Mouse (Mus musculus): Measurements from ENCODE around the gene Msx3. TPM values are rescaled to one million over a fixed set of nuclear protein-coding genes. Genes with fewer than 3 reads are reported as not detected.

Gene Msx3
- polyA plus RNA-seq, 1 experiment from 2014 or later = 28.5 TPM

DNA sequence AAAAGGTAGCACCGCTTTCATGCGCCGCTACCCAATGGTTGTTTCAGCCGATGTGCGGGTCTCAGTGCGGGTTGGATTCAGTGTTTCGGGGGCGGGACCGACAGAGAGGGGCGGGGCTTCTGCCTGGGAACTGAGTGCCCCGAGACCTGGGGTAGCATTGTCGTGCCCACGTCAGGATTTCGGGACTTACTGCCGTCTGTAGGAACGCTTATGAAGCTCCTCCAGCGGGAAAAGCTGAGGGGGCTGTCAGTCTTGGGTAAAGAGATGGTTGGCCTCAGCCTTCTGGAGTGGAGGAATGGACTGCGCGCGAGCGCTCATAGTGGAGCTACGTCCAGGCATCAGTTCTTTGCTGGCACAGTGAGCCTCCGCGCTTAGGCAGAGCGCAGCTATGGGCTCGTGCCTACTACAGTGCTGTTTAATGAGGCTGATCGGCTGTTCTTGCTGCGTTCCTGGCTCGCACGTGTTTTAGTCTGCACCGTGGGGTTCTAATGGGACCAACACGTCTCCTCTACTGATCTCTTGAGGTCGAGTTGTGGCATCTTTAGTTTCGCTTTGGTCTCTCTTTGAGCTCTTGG lies 313 bp upstream of the Msx3 start:
- peaks cover 47% of the 10 kb centered on the region for H3K4me1 ChIP-seq (replicated peaks)
- ATAC-seq (ENCODE audit: low FRiP score) = peak; percentile 87
- no peaks in the 10 kb centered on the region for H3K9me3 ChIP-seq
- H3K36me3 ChIP-seq = no peaks in the 10 kb centered on the region
- H3K4me2 ChIP-seq = peak overlapping the region; percentile 75
- peak overlapping the region; percentile 56 for H3K4me3 ChIP-seq
- WGBS = under 1% methylated on average over 34 of the region's 34 CpGs
- H3K27ac ChIP-seq = peak overlapping the region; percentile 71; the same call in 1 of the 2 replicates
- peaks cover 85% of the 10 kb centered on the region for H3K27me3 ChIP-seq
- H3K9ac ChIP-seq = peak overlapping the region; percentile 74

DNA sequence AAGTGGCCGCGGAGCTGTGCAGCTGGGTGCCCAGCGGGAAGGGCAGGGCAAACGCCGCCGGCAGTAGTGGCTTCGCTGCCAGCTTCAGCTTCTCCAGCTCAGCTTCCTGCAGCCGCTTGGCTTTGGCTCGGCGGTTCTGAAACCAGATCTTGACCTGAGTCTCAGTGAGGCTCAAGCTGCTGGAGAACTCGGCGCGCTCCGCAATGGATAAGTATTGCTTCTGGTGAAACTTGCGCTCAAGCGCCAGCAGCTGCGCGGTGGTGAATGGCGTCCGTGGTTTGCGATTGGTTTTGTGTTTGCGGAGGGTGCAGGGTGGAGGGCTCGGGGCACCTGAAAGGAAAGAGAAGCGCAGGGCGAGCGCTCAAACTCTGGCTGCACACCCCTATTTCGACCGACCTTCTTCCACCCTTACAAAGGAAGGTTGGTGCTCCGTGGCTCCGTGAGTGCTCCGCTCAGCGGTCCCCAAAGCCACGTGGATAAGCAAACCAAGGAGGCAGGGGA lies 1.0 kb downstream of the Msx3 start:
- no peak for ATAC-seq (ENCODE audit: low FRiP score)
- Histone ChIP-seq H3K4me2 (peak overlapping the region; percentile 75), H3K4me1 (replicated peaks) (peaks cover 47% of the 10 kb centered on the region), H3K9ac (peak overlapping the region; percentile 74), H3K4me3 (peak overlapping the region; percentile 56), H3K9me3 (no peaks in the 10 kb centered on the region), H3K27me3 (peaks cover 81% of the 10 kb centered on the region), H3K27ac (0 out of 2 replicates have a peak overlapping the region, but pooled peaks have one; percentile 6), H3K36me3 (no peaks in the 10 kb centered on the region)
- WGBS = under 1% methylated on average over 33 of the region's 33 CpGs

DNA sequence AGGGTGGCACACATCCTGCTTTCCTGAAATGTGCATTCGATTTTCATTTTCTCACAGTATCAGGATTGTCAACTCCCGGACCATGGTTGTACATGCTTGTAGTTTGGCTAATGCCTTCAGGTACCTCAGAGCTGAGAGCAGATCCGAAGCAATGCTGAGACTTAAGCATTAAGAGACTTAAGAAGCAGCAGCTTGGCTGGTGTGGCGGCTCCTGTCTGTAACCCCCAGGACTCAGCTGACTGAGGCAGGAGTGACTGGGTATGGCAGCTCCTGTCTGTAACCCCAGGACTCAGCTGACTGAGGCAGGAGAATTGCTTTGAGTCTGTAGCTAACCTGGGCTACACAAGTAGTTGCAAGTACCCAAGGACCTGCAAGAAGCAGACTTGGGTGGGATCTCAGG lies 3.3 kb downstream of the Msx3 start:
- Histone ChIP-seq H3K27me3 (peaks cover 60% of the 10 kb centered on the region), H3K4me3 (no peak overlapping the region), H3K4me2 (no peak overlapping the region), H3K27ac (no peak overlapping the region), H3K9ac (no peak overlapping the region), H3K36me3 (peaks cover 7% of the 10 kb centered on the region), H3K9me3 (no peaks in the 10 kb centered on the region), H3K4me1 (replicated peaks) (peaks cover 38% of the 10 kb centered on the region)
- ATAC-seq (ENCODE audit: low FRiP score) = no peak
- 85% methylated on average over 4 of the region's 4 CpGs for WGBS

DNA sequence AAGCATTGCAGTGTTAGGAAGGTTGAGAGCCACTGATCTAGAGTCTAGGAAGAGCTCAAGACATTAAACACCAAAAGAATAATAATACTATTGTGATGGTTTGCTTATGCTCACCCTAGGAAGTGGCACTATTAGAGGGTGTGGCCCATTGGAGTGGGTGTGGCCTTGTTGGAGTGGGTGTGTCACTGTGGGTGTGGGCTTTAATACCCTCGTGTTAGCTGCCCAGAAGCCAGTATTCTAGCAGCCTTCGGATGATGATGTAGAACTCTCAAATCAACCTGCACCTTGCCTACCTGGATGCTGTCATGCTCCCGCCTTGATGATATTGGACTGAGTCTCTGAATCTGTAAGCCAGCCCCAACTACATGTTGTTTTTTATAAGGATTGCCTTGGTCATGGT lies 6.2 kb downstream of the Msx3 start:
- H3K36me3 ChIP-seq = peaks cover 22% of the 10 kb centered on the region
- ATAC-seq (ENCODE audit: low FRiP score) = no peak
- no peak overlapping the region for H3K4me2 ChIP-seq
- 72% methylated on average over 3 of the region's 3 CpGs for WGBS
- no peak overlapping the region for H3K4me3 ChIP-seq
- no peak overlapping the region for H3K9ac ChIP-seq
- H3K27me3 ChIP-seq = peaks cover 32% of the 10 kb centered on the region
- peaks cover 14% of the 10 kb centered on the region for H3K4me1 ChIP-seq (replicated peaks)
- no peaks in the 10 kb centered on the region for H3K9me3 ChIP-seq
- no peak overlapping the region for H3K27ac ChIP-seq

DNA sequence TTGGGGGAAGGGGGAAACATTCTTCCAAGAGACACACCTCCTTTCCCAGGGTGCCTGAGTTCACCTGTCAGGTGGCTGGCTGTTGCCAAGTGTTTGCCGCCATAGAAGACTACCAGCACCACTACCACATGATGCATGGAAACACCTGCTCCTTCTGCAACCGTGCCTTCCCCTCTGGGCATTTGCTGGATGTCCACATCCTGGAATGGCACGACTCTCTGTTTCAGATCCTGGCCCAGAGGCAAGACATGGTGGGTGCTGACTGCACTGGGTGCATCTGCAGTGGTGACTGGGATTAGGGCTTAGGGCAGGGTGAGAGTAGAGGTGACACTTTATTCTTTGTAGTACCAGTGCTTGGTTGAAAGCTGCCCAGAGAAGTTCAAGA lies 11.7 kb downstream of the Msx3 start:
- peak; percentile 8 for ATAC-seq (ENCODE audit: low FRiP score)
- Histone ChIP-seq H3K27me3 (no peaks in the 10 kb centered on the region), H3K36me3 (peaks cover 41% of the 10 kb centered on the region), H3K9ac (peak overlapping the region; percentile 92), H3K4me2 (peak overlapping the region; percentile 86), H3K9me3 (no peaks in the 10 kb centered on the region), H3K27ac (no peak overlapping the region), H3K4me3 (peak overlapping the region; percentile 89), H3K4me1 (replicated peaks) (peaks cover 27% of the 10 kb centered on the region)
- WGBS = 51% methylated on average over 3 of the region's 3 CpGs

DNA sequence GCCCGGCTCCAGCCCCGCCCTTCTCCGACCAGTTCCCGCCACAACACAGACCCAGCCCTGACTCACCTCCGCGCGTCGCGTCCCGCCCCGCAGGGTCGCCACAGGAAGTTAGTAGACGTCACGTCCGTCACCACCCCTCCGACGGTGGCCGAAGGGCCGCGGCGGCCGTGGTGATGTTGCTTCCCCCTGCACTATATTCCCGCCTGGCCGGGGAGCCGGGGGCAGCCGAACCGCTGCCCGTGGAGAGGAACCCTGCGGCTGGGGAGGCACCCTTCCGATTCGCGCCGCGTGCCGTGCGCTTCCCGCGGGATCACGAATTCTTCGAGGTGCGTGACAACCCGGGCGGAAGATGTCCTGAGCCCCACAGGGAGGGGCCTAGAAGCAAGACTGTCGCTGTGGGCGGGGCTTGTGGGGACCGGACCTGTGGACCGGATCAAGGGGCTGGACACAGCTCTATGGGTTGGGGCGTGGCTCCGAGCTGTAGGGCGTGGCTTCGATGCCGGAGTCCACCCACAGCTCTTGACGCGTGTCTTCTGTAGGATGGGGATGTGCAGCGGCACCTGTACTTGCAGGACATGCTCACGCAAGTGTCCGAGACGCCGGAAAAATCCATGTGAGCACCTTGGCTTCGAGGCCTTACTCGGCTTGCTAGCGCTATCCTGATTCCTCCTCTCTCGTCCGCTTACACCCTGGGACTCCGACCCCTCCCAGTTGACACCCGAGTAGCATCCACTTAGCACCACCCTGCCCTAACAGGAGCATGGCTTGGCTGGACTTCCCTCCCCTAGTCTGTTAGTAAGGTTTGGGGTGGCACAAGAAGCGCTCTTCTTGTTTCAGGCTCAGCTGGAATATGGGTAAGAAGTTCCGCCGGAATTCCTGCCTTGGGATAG lies 12.4 kb downstream of the Msx3 start, which contains the start of the genes Zfp511 and Tubgcp2:
Gene Zfp511 (plus strand): TSS at position 111 of the 890 bp plus-strand sequence.
Gene Tubgcp2 (minus strand): TSS at position 389 of the 890 bp plus-strand sequence.
- H3K27me3 ChIP-seq = no peaks in the 10 kb centered on the region
- H3K9ac ChIP-seq = peak within 1 kb of the TSS; percentile 92
- peak within 1 kb of the TSS; percentile 86 for H3K4me2 ChIP-seq
- peaks cover 27% of the 10 kb centered on the region for H3K4me1 ChIP-seq (replicated peaks)
- peak within 1 kb of the TSS; percentile 92 for H3K27ac ChIP-seq
- H3K4me3 ChIP-seq = peak within 1 kb of the TSS; percentile 89
- H3K36me3 ChIP-seq = peaks cover 47% of the 10 kb centered on the region
- 2% methylated on average over 69 of the region's 69 CpGs for WGBS
- H3K9me3 ChIP-seq = no peaks in the 10 kb centered on the region
- ATAC-seq (ENCODE audit: low FRiP score) = peak; percentile 97

DNA sequence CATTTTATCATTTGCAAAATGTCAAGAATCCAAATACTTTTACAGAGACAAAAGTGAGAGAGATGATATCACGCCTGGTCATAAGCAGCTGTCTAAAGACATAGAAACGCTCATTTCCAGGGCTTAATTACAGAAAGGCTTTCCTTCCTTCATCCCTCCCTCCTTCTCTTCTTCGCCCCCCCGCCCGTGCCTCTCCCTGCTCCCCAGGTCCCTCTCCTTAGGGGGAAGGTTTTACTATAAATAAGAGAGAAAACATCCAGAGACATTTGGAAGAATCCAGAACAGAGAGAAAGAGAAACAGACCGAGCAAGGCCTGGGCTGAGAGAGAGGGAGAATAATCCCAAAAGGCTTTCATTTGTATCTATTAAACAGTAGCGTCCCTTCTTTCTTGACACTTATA lies 13.4 kb downstream of the Msx3 start:
- no peak for ATAC-seq (ENCODE audit: low FRiP score)
- Histone ChIP-seq H3K4me3 (peak overlapping the region; percentile 89), H3K9ac (peak overlapping the region; percentile 92), H3K4me1 (replicated peaks) (peaks cover 27% of the 10 kb centered on the region), H3K9me3 (no peaks in the 10 kb centered on the region), H3K4me2 (peak overlapping the region; percentile 86), H3K27ac (no peak overlapping the region; the same call in 1 of the 2 replicates), H3K36me3 (peaks cover 49% of the 10 kb centered on the region), H3K27me3 (no peaks in the 10 kb centered on the region)
- 20% methylated on average over 7 of the region's 7 CpGs for whole genome bisulfite sequencing

DNA sequence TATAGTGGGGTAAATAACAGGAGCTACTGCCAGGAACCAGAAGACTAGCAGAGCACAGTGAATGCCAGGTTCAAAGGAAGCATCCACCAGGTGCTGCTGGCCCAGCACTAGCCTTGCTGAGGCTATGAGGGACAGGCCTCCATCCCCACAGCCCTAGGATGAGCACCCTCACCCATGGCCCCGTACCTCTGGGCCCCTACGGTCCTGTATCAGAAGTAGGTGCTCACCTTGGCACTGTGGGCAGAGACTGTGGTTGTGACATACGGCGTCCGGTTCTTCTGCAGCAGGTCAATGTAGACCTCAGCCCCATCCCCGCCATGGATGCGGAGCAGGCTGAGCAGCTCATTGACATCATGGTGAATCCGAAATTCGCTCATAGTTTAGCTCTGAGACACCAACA lies 15.5 kb downstream of the Msx3 start:
- Histone ChIP-seq H3K9me3 (no peaks in the 10 kb centered on the region), H3K4me1 (replicated peaks) (peaks cover 27% of the 10 kb centered on the region), H3K27ac (no peak overlapping the region), H3K36me3 (peaks cover 56% of the 10 kb centered on the region), H3K27me3 (no peaks in the 10 kb centered on the region), H3K9ac (no peak overlapping the region), H3K4me2 (no peak overlapping the region), H3K4me3 (no peak overlapping the region)
- no peak for ATAC-seq (ENCODE audit: low FRiP score)
- WGBS = 98% methylated on average over 9 of the region's 9 CpGs

DNA sequence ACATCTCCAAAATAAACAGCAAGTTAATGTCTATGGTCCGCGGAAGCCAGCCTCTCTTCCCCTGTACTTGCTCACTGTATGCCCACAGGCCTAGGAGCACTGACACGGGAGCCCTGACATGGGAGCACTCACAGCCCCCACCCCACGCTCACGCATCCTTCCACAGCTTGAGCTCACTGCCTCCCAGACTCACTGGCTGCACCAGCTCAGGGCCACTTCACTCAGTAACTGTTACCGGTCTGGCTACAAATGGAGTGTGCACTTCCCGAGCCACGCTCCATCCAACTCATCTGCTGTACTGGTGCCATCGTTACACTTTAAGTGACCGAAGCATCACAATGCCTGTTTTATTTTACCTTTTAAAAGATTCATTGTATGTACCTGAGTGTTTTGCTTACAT lies 16.5 kb downstream of the Msx3 start:
- WGBS = 95% methylated on average over 10 of the region's 10 CpGs
- H3K4me1 ChIP-seq (replicated peaks) = peaks cover 24% of the 10 kb centered on the region
- H3K27ac ChIP-seq = no peak overlapping the region

DNA sequence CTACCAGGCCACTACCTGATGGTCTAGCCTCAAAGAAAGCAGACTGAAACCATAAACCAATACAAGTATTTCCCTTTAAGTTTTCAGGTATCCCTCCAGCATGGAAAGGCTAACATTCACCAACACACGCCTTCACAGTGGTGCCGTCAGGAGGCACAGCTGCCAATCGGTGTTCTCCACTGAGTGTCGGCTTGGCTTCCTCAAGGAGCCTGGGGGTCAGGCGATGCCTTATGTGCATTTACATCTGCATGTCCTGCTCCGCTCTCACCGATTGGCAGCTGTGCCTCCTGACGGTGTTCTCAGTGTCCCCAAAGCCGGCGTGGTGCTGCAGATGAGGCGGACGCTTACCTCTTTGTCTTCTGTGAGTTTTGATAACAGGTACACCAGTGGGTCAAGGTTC lies 17.1 kb downstream of the Msx3 start:
- H3K27me3 ChIP-seq = no peaks in the 10 kb centered on the region
- H3K27ac ChIP-seq = no peak overlapping the region
- no peak for ATAC-seq (ENCODE audit: low FRiP score)
- no peak overlapping the region for H3K4me2 ChIP-seq
- H3K36me3 ChIP-seq = peaks cover 63% of the 10 kb centered on the region
- no peaks in the 10 kb centered on the region for H3K9me3 ChIP-seq
- H3K9ac ChIP-seq = no peak overlapping the region
- 94% methylated on average over 12 of the region's 12 CpGs for WGBS
- H3K4me1 ChIP-seq (replicated peaks) = peaks cover 18% of the 10 kb centered on the region
- no peak overlapping the region for H3K4me3 ChIP-seq

More for the DNA sequence above, 16.5 kb downstream of the Msx3 start:
- H3K27me3 ChIP-seq = no peaks in the 10 kb centered on the region
- H3K9me3 ChIP-seq = no peaks in the 10 kb centered on the region
- ATAC-seq (ENCODE audit: low FRiP score) = no peak
- H3K36me3 ChIP-seq = peaks cover 63% of the 10 kb centered on the region
- H3K4me3 ChIP-seq = no peak overlapping the region
- no peak overlapping the region for H3K9ac ChIP-seq
- H3K4me2 ChIP-seq = no peak overlapping the region

DNA sequence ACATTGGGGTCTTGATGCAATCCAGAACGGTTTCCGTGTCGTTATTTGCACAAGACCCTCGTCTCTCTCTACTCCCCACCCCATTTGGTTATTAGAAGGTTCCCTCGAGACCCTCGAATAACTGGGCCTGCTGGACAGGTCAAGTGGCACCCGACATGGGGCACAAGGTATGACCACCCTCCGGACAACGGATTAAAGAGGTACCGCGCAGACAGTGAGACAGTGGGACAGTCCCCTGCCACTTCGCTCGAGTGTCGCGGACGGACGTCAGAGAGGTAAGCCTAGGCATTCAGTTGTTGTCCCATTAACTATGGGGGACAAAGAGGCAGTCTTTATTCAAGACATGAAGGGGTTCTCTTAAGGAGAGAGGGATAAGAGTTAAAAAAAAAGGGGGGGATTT lies 37.6 kb downstream of the Msx3 start:
- H3K4me3 ChIP-seq = no peak overlapping the region
- peaks cover 35% of the 10 kb centered on the region for H3K36me3 ChIP-seq
- no peak overlapping the region for H3K27ac ChIP-seq
- H3K9ac ChIP-seq = no peak overlapping the region
- no peaks in the 10 kb centered on the region for H3K9me3 ChIP-seq
- no peaks in the 10 kb centered on the region for H3K4me1 ChIP-seq (replicated peaks)
- no peak overlapping the region for H3K4me2 ChIP-seq
- H3K27me3 ChIP-seq = no peaks in the 10 kb centered on the region
- WGBS = 96% methylated on average over 17 of the region's 17 CpGs
- no peak for ATAC-seq (ENCODE audit: low FRiP score)

DNA sequence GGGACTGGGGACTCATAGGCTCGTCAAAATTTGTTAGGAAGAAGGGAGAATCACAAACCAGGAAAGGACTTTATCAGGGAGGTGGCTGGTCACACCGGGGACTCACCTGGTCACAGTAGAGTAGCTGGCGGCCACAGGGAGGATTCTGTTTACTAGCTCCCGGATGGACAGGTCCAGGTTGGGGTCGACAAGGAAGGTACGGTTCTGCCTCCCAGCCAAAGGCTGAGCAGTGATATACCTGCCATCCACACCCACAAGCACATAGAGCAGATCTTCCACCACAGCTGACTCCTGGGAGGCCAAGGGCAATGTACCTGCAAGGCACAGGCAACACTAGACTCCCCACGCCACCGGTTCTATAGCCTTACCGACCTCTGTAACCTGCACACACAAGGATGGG lies 41.1 kb downstream of the Msx3 start:
- H3K4me3 ChIP-seq = no peak overlapping the region
- peaks cover 58% of the 10 kb centered on the region for H3K36me3 ChIP-seq
- ATAC-seq (ENCODE audit: low FRiP score) = no peak
- H3K4me1 ChIP-seq (replicated peaks) = no peaks in the 10 kb centered on the region
- no peaks in the 10 kb centered on the region for H3K27me3 ChIP-seq
- H3K27ac ChIP-seq = no peak overlapping the region
- no peak overlapping the region for H3K9ac ChIP-seq
- H3K4me2 ChIP-seq = no peak overlapping the region
- H3K9me3 ChIP-seq = no peaks in the 10 kb centered on the region
- WGBS = 98% methylated on average over 9 of the region's 9 CpGs

Data from hindbrain, embryonic 13.5 days (tissue).